Mouse (Mus musculus) thymus, postnatal 36 days (tissue): Measurements from ENCODE around the gene Mansc1.
"Not testable (repeated sequence)": the region's sequence is repeated elsewhere in the genome, so short reads cannot be mapped to it uniquely, and the experiment has no call there.

Source experiments
- DNase-seq, 2 experiments: peaks; one replicate each; pipeline ENCODE4 v3.0.0; 2022; ENCODE audit warnings: mixed read lengths in 2 of 2

Mansc1 gene

DNA sequence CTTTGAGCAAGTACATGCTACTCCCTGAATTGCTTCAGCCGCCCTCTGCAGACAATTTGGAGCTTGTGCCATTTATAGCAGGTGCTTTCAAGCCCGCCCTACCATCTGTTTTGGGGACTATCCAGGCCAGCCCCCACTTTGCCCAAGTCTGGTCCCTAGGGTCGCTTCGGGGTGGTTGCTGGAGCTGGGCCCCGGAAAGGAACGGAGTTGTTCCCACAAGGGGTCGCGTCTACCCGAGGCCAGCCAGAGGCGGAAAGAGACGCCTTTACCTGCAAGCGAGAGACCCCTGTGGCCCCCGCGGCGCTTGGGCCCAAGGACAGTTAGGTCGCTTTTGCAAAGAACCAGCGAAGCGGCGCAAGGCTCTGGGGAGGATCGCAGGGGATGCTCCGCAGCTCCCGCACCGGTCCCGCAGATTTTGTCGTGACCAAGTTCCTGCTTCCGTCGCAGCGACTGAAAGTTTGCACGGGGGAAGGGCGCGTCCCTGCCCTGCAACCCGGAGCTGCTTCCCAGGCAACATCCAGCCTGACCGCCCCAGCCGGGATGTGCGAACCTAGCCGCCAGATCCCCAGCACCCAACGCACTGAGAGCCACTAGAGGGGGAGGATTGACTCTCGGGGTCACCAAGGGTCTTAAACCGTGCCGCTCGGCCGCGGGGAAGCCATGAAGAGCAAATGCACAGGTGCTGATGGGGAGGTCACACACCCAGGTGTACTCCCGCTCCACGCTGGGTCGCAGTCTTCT is at the start of gene Mansc1:
TSS of gene Mansc1 (minus strand) at position 542 of the 741 bp plus-strand sequence.
- peak; percentile 50 for DNase-seq

DNA sequence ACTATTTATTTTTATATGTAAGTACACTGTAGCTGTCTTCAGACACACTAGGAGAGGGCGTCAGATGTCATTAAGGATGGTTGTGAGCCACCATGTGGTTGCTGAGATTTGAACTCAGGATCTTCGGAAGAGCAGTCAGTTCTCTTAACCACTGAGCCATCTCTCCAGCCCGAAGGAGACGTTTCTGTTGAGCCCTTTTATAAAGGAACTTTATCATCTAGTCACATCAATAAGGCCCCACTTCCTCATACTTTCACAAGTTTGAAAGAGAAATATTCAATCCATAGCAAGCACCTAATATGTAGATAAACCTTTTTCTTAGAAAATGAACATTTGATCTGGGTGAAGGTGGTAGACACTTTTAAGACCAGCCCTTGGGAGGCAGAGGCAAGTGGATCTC is 47.0 kb upstream of the Mansc1 start:
- not testable (repeated sequence) for DNase-seq

- DNase-seq, result no peak
Measured at GRCm38 (mm10) chr6:134678037-134678436, 45.7 kb upstream of the Mansc1 start.

DNA sequence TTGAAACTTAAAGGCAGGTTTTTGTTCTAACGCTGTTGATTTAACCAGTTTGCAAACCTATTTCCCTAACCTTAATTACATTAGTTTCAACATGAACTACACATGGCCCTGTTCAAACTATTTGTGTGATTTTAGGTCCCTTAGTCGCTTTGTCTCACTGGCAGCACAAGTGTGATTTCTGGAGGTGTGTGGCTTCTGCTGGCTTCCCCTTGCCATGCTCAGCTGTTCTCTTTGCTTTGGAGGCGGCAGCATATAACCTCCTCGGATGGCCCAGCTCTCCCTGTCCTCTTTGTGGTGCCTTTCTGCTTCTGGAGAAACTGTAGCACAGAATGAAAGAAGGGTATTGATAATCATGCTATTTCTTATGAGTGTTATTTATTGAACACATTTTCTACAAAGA is 45.2 kb upstream of the Mansc1 start:
- no peak for DNase-seq

DNA sequence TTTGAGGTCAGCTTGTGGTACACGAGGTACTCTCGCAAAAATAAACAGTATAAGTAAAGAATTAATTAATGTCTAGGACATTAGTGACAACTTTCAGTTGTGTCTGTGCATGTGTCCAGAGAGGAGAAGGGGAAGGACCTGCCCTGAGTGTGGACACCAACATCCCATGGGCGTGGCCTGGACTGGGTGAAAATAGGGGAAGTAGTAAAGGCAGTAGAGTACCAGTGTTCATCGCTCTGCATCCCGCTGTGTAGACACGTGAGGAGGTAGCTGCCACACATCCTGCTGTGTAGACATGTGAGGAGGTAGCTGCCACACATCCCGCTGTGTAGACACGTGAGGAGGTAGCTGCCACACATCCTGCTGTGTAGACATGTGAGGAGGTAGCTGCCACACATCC is 41.4 kb upstream of the Mansc1 start:
- DNase-seq, result not testable (repeated sequence)

GRCm38 (mm10) chr6:134670881-134671411 is 38.7 kb upstream of the Mansc1 start:
- no peak for DNase-seq

DNA sequence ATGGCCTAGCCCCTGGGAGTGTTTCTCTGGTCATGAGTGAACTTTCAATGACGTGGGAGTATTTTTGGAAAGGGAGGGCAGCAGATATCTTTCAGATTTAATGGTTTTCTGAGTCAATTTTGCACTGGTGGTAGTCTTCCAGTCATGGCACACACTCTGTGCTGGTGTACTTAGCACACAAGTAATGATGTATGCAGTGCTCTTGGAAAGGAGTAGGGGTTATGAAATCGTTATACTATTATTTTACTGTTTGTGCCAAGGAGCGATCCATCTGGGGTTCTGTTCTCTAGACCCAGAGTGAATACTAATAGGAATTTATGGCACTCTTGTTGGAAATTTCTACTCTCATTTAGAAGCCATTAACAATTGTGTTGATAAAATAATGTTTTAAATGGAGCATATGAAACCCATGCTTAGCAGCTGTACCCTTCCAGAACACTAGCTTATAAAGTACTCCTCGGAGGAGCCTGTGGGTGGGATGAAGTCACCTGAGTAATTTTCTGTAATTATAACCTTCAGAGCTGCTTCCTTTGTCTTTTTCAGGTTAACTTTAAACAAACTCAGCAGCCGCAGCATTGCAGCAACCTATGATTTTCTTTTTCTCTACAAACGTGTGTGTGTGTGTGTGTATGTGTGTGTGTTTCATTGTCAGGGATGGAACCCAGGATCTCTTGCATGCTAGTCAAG is 37.0 kb upstream of the Mansc1 start:
- DNase-seq, result no peak

GRCm38 (mm10) chr6:134668519-134668918 is 36.2 kb upstream of the Mansc1 start:
- DNase-seq, result no peak

GRCm38 (mm10) chr6:134665817-134666216 is 33.5 kb upstream of the Mansc1 start:
- DNase-seq, result no peak

GRCm38 (mm10) chr6:134664573-134664972 is 32.3 kb upstream of the Mansc1 start:
- DNase-seq, result no peak

- DNase-seq, result no peak
Measured at GRCm38 (mm10) chr6:134660714-134661406, 28.6 kb upstream of the Mansc1 start.

GRCm38 (mm10) chr6:134659108-134659958 is 27.0 kb upstream of the Mansc1 start:
- DNase-seq, result peak; percentile 23 to 25

- no peak for DNase-seq
Measured at GRCm38 (mm10) chr6:134656527-134656926, 24.2 kb upstream of the Mansc1 start.

- no peak for DNase-seq
Measured at GRCm38 (mm10) chr6:134648356-134648755, 16.1 kb upstream of the Mansc1 start.

DNA sequence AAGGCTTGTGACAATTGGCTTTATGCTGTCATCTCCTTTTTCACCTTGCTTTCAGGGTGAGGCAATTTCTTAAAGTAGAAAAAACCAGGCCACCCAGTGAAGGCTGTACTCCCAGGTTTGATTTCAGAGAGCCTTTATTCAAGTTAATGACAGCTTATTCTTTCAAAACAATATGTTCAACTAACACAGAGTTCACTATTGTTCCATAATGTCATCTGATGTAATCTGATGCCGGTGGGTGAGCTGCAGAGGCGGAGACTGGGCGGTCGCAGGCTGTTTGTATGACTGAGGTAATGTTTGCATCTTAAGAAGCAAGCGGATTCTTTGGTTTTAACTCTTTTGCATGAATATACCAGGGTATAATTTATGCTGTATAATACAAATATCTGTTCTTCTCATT is 15.3 kb upstream of the Mansc1 start:
- DNase-seq, result no peak

DNA sequence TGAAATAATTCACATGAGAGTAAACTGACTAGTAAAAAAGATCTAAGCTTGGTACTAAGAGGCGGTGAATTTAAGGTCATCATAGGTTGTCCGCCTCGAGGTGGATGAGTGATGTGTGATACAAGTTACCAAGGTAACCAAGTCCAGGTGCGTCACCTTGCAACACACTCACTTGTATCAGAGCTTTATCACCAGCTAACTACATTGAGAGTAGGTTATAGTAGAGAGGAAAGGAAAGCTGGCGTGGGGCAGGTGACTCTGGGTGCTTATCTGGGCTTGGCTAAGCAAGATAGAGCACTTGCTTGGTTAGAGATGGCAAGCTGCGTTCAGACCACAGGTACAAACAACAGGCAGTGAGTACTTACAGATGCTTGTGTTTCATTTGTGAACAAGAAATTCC is 14.5 kb upstream of the Mansc1 start:
- no peak for DNase-seq

DNA sequence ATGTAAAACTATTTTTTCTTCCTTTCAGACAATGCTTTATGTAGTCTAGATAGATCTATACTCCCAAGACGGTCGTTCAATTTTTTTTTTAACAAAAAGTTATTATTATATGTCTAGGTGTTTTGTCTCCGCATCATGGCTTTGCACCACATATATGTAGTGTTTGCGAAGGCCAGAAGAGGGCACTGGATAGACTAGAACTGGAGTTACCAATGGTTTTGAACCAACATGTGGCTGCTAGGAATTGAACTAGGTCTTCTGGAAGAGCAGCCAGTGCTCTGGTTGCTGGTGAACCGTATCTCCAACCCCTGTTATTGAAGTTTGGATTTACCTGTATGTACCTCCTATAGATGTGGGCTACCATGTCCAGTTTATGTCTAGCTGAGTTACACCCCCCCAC is 11.0 kb upstream of the Mansc1 start:
- no peak for DNase-seq

- DNase-seq, result no peak
Measured at GRCm38 (mm10) chr6:134641738-134642446, 9.6 kb upstream of the Mansc1 start.

- DNase-seq, result peak; percentile 92 to 94
Measured at GRCm38 (mm10) chr6:134640485-134641475, 8.5 kb upstream of the Mansc1 start.

- DNase-seq, result no peak
Measured at GRCm38 (mm10) chr6:134639900-134640299, 7.6 kb upstream of the Mansc1 start.

DNA sequence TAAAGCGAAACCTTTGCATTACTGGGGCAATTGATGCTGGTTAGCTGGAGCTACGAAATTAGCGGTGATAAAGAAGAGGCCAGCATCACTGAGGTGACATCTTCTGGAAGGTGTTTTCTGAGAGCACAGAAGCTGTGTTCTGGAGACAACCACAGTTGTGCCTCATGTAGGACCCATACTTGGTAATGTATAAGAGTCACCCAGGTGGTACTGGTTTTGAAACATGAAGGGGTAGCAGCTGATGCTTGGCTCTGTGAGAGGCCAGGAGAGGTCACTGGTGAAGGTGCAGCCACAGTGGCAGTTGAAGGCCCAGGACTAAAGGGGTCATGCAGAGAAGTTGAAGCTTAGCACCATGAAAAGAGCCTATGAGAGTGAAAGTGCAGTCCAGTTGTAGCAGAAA is 6.9 kb upstream of the Mansc1 start, which contains the start of gene Borcs5:
TSS of gene Borcs5 (plus strand) at position 301 of the 400 bp plus-strand sequence.
- DNase-seq, result no peak
